Mouse (Mus musculus): ENCODE results near the gene Mchr1. TPM values are rescaled to one million over a fixed set of nuclear protein-coding genes. Genes with fewer than 3 reads are reported as not detected.
"Not testable (repeated sequence)": the region's sequence is repeated elsewhere in the genome, so short reads cannot be mapped to it uniquely, and the experiment has no call there.

The Mchr1 gene
- 0.52 TPM in 1 of 2 replicates, not detected in the other for total RNA-seq (2021)
- long read RNA-seq: 0 reads

GRCm38 (mm10) chr15:81235086-81235920, at the start of gene Mchr1:
TSS of gene Mchr1 (plus strand) at chr15:81235499.
- peak; percentile 57 for DNase-seq

GRCm38 (mm10) chr15:81189061-81189460, 46.2 kb upstream of the Mchr1 start:
- DNase-seq: no peak

- DNase-seq: peak; percentile 20
These were observed 45.2 kb upstream of the Mchr1 start for GRCm38 (mm10) chr15:81190011-81190629.

- peak; percentile 99 for DNase-seq
These were observed 44.6 kb upstream of the Mchr1 start, which contains the start of gene Mrtfa for GRCm38 (mm10) chr15:81190630-81191178. TSS of gene Mrtfa (minus strand) at chr15:81190757.

GRCm38 (mm10) chr15:81191303-81191702, 44.0 kb upstream of the Mchr1 start:
- no peak for DNase-seq

- DNase-seq: peak; percentile 36
These were observed 43.0 kb upstream of the Mchr1 start for GRCm38 (mm10) chr15:81192316-81192715.

GRCm38 (mm10) chr15:81192858-81193257, 42.4 kb upstream of the Mchr1 start:
- no peak for DNase-seq

GRCm38 (mm10) chr15:81194791-81195190, 40.5 kb upstream of the Mchr1 start:
- no peak for DNase-seq

GRCm38 (mm10) chr15:81195447-81195846, 39.9 kb upstream of the Mchr1 start:
- DNase-seq: no peak

- no peak for DNase-seq
These were observed 38.1 kb upstream of the Mchr1 start for GRCm38 (mm10) chr15:81197197-81197596.

- DNase-seq: no peak
These were observed 36.9 kb upstream of the Mchr1 start for GRCm38 (mm10) chr15:81198447-81198846.

GRCm38 (mm10) chr15:81199372-81199959, 35.8 kb upstream of the Mchr1 start:
- DNase-seq: peak; percentile 71

GRCm38 (mm10) chr15:81202462-81202861, 32.8 kb upstream of the Mchr1 start:
- DNase-seq: no peak

- no peak for DNase-seq
These were observed 24.8 kb upstream of the Mchr1 start for GRCm38 (mm10) chr15:81210496-81210895.

GRCm38 (mm10) chr15:81212976-81213375, 22.3 kb upstream of the Mchr1 start:
- peak; percentile 53 for DNase-seq

- no peak for DNase-seq
These were observed 18.2 kb upstream of the Mchr1 start for GRCm38 (mm10) chr15:81216906-81217653.

GRCm38 (mm10) chr15:81219054-81219453, 16.2 kb upstream of the Mchr1 start:
- DNase-seq: no peak

- not testable (repeated sequence) for DNase-seq
These were observed 15.2 kb upstream of the Mchr1 start for GRCm38 (mm10) chr15:81220051-81220450.

- DNase-seq: no peak
These were observed 13.9 kb upstream of the Mchr1 start for GRCm38 (mm10) chr15:81221446-81221845.

GRCm38 (mm10) chr15:81225016-81225415, 10.3 kb upstream of the Mchr1 start:
- no peak for DNase-seq

GRCm38 (mm10) chr15:81225732-81226131, 9.6 kb upstream of the Mchr1 start:
- no peak for DNase-seq

- no peak for DNase-seq
These were observed 8.5 kb upstream of the Mchr1 start for GRCm38 (mm10) chr15:81226796-81227195.
